ENCODE assay signal across 1 mouse cellular context in the genomic region with DNA sequence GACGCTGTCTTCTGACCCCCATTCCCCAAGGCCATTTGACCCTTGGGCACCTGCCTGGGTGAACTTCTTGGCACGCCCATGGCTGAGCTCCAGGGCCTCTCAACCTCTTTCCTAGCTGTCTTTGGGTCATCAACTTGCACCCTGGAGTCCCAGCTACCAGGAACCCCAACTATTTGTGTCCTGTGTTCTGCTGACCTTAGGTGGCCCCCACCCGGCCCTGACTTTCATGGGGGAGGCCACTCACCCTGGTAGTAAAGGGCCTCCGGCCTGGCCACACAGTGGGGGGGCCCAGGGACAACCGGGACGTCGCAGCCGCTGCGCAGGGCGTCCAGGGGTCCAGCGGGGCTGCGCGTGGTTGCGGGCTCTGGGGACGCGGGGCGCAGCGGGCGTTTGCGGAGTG.
TF ChIP-seq lines count a peak whose summit lies in the region.

No protein-coding gene starts in this region.

TF ChIP-seq in CH12.LX, 34 proteins besides CTCF, POLR2A, EP300 and RAD21:
- TF ChIP-seq POLR2AphosphoS2 (IDR thresholded peaks at IDR 0.05; ENCODE audit: low read depth, low read length): no peak
- no peak for TF ChIP-seq ZNF384 (IDR thresholded peaks at IDR 0.05; ENCODE audit: low read depth, low read length)
- TF ChIP-seq USF2 (conservative IDR thresholded peaks at IDR 0.05; ENCODE audit: low read depth, low read length): no peak
- no peak for TF ChIP-seq HCFC1 (IDR thresholded peaks at IDR 0.05; ENCODE audit: low read depth, low read length)
- no peak for TF ChIP-seq MAFK (IDR thresholded peaks at IDR 0.05; ENCODE audit: insufficient replicate concordance, low read length)
